Mouse (Mus musculus) liver, embryonic 15.5 days (tissue): ENCODE measurements around the gene Zfand3. TPM values are rescaled to one million over a fixed set of nuclear protein-coding genes. Genes with fewer than 3 reads are reported as not detected.

Source experiments
- ATAC-seq: fragments of 200-750 bp; cut with Nextera tagmentation; 2 replicates; pipeline ENCODE4 v1.8.0; 2017; ENCODE audit warnings: moderate number of reproducible peaks, mild to moderate bottlenecking, moderate library complexity; ENCODE audit not compliant: insufficient read depth
- H3K27ac ChIP-seq: fragments of 300-500 bp; sonication (generic); replicated peaks from 2 replicates; pipeline ENCODE4 v1.5.1; 2015; ENCODE audit warnings: mild to moderate bottlenecking, inconsistent platforms
- H3K27me3 ChIP-seq: fragments of 300-500 bp; sonication (generic); 2 replicates; pipeline ENCODE4 v1.6.1; 2015; ENCODE audit warnings: mild to moderate bottlenecking, inconsistent platforms
- H3K36me3 ChIP-seq: fragments of 300-500 bp; sonication (generic); replicated peaks from 2 replicates; pipeline ENCODE4 v1.6.1; 2015; ENCODE audit warnings: moderate library complexity, mild to moderate bottlenecking, inconsistent platforms
- H3K4me1 ChIP-seq: fragments of 300-500 bp; sonication (generic); replicated peaks from 2 replicates; pipeline ENCODE4 v1.6.1; 2015; ENCODE audit warnings: inconsistent platforms
- H3K4me2 ChIP-seq: fragments of 300-500 bp; sonication (generic); 2 replicates; pipeline ENCODE4 v1.6.1; 2015; ENCODE audit warnings: moderate library complexity, mild to moderate bottlenecking, inconsistent platforms
- H3K4me3 ChIP-seq: fragments of 300-500 bp; sonication (generic); replicated peaks from 2 replicates; pipeline ENCODE4 v1.5.1; 2015; ENCODE audit warnings: mild to moderate bottlenecking, inconsistent platforms
- H3K9ac ChIP-seq: fragments of 300-500 bp; sonication (generic); 2 replicates; pipeline ENCODE4 v1.6.1; 2015; ENCODE audit warnings: moderate library complexity, mild to moderate bottlenecking, inconsistent platforms
- H3K9me3 ChIP-seq: fragments of 300-500 bp; sonication (generic); replicated peaks from 2 replicates; pipeline ENCODE4 v1.6.1; 2016; ENCODE audit warnings: inconsistent platforms
- WGBS: fragments of 180-500 bp; shearing (Covaris S2); methylation state at CpG from one replicate; pipeline ENCODE4 v1.1.7; 2015; ENCODE audit warnings: mixed read lengths; ENCODE audit not compliant: insufficient replicate concordance; 5-methylcytosine and 5-hydroxymethylcytosine counted together
- polyA plus RNA-seq: library from polyadenylated mRNA; unstranded; fragments of >200 nt; fragmentation: Nextera tagmentation; extraction: Ambion mirVana; gene quantifications from 2 replicates; pipeline ENCODE4 v1.2.1, GENCODE M21; 2015

Gene Zfand3
- polyA plus RNA-seq, 1 experiment from 2014 or later, result 15.4 TPM

- no peak overlapping the region for H3K9ac ChIP-seq
- no peaks in the 10 kb centered on the region for H3K36me3 ChIP-seq
- no peaks in the 10 kb centered on the region for H3K27me3 ChIP-seq
- H3K9me3 ChIP-seq, result no peaks in the 10 kb centered on the region
- no peak overlapping the region for H3K4me2 ChIP-seq
- ATAC-seq, result no peak
- H3K4me1 ChIP-seq, result peaks cover 5% of the 10 kb centered on the region; the same call in 1 of the 2 replicates
- no peak overlapping the region for H3K4me3 ChIP-seq
- H3K27ac ChIP-seq, result no peak overlapping the region
- WGBS, result 53% methylated on average over 8 of the region's 8 CpGs
Measured at GRCm38 (mm10) chr17:29981568-29981967, 23.0 kb upstream of the Zfand3 start.

- Histone ChIP-seq H3K4me3 (no peak overlapping the region), H3K36me3 (no peaks in the 10 kb centered on the region), H3K27me3 (peaks cover 2% of the 10 kb centered on the region; the same call in 1 of the 2 replicates), H3K4me1 (peaks cover 5% of the 10 kb centered on the region; the same call in 1 of the 2 replicates), H3K9me3 (no peaks in the 10 kb centered on the region), H3K4me2 (no peak overlapping the region), H3K9ac (no peak overlapping the region), H3K27ac (no peak overlapping the region)
- no peak for ATAC-seq
- 61% methylated on average over 5 of the region's 5 CpGs for WGBS
Measured at GRCm38 (mm10) chr17:29983190-29983589, 21.3 kb upstream of the Zfand3 start.

GRCm38 (mm10) chr17:29984931-29985330, 19.6 kb upstream of the Zfand3 start:
- no peak overlapping the region for H3K4me2 ChIP-seq
- H3K9me3 ChIP-seq, result no peaks in the 10 kb centered on the region
- ATAC-seq, result no peak
- 68% methylated on average over 7 of the region's 7 CpGs for WGBS
- H3K27ac ChIP-seq, result no peak overlapping the region
- H3K27me3 ChIP-seq, result peaks cover 5% of the 10 kb centered on the region; the same call in 1 of the 2 replicates
- H3K9ac ChIP-seq, result no peak overlapping the region
- no peak overlapping the region for H3K4me3 ChIP-seq
- H3K4me1 ChIP-seq, result peaks cover 5% of the 10 kb centered on the region; the same call in 1 of the 2 replicates
- H3K36me3 ChIP-seq, result no peaks in the 10 kb centered on the region

GRCm38 (mm10) chr17:29985534-29985933, 19.0 kb upstream of the Zfand3 start:
- H3K27me3 ChIP-seq, result peaks cover 5% of the 10 kb centered on the region; the same call in 1 of the 2 replicates
- WGBS, result 39% methylated on average over 3 of the region's 3 CpGs
- no peak overlapping the region for H3K4me2 ChIP-seq
- H3K36me3 ChIP-seq, result no peaks in the 10 kb centered on the region
- no peak overlapping the region for H3K9ac ChIP-seq
- ATAC-seq, result no peak
- peaks cover 3% of the 10 kb centered on the region; the same call in 1 of the 2 replicates for H3K4me1 ChIP-seq
- no peaks in the 10 kb centered on the region for H3K9me3 ChIP-seq
- no peak overlapping the region for H3K4me3 ChIP-seq
- H3K27ac ChIP-seq, result no peak overlapping the region

- Histone ChIP-seq H3K36me3 (no peaks in the 10 kb centered on the region), H3K4me1 (peaks cover 3% of the 10 kb centered on the region; the same call in 1 of the 2 replicates), H3K27me3 (peaks cover 5% of the 10 kb centered on the region; the same call in 1 of the 2 replicates), H3K27ac (no peak overlapping the region), H3K9me3 (no peaks in the 10 kb centered on the region), H3K4me3 (no peak overlapping the region), H3K9ac (no peak overlapping the region), H3K4me2 (no peak overlapping the region)
- no peak for ATAC-seq
- WGBS, result 27% methylated on average over 5 of the region's 5 CpGs
Measured at GRCm38 (mm10) chr17:29988141-29988540, 16.4 kb upstream of the Zfand3 start.

GRCm38 (mm10) chr17:29989653-29990052, 14.9 kb upstream of the Zfand3 start:
- no peaks in the 10 kb centered on the region for H3K9me3 ChIP-seq
- 66% methylated on average over 5 of the region's 5 CpGs for WGBS
- no peak overlapping the region for H3K27ac ChIP-seq

GRCm38 (mm10) chr17:29990136-29990535, 14.4 kb upstream of the Zfand3 start:
- Histone ChIP-seq H3K4me1 (peaks cover 3% of the 10 kb centered on the region; the same call in 1 of the 2 replicates), H3K9me3 (no peaks in the 10 kb centered on the region), H3K4me3 (no peak overlapping the region), H3K27me3 (peaks cover 5% of the 10 kb centered on the region; the same call in 1 of the 2 replicates), H3K27ac (no peak overlapping the region), H3K4me2 (no peak overlapping the region), H3K9ac (no peak overlapping the region), H3K36me3 (no peaks in the 10 kb centered on the region)
- no peak for ATAC-seq
- WGBS, result 72% methylated on average over 3 of the region's 3 CpGs

More at GRCm38 (mm10) chr17:29989653-29990052, 14.9 kb upstream of the Zfand3 start:
- Histone ChIP-seq H3K36me3 (no peaks in the 10 kb centered on the region), H3K27me3 (peaks cover 5% of the 10 kb centered on the region; the same call in 1 of the 2 replicates), H3K4me3 (no peak overlapping the region), H3K4me2 (no peak overlapping the region), H3K4me1 (peaks cover 3% of the 10 kb centered on the region; the same call in 1 of the 2 replicates), H3K9ac (no peak overlapping the region)
- ATAC-seq, result no peak

- no peak overlapping the region for H3K27ac ChIP-seq
- H3K9ac ChIP-seq, result no peak overlapping the region
- no peak overlapping the region for H3K4me3 ChIP-seq
- H3K36me3 ChIP-seq, result no peaks in the 10 kb centered on the region
- peaks cover 3% of the 10 kb centered on the region; the same call in 1 of the 2 replicates for H3K4me1 ChIP-seq
- H3K4me2 ChIP-seq, result no peak overlapping the region
- H3K27me3 ChIP-seq, result peaks cover 5% of the 10 kb centered on the region; the same call in 1 of the 2 replicates
- WGBS, result 52% methylated on average over 2 of the region's 2 CpGs
- no peak for ATAC-seq
- H3K9me3 ChIP-seq, result no peaks in the 10 kb centered on the region
Measured at GRCm38 (mm10) chr17:29990845-29991244, 13.7 kb upstream of the Zfand3 start.

GRCm38 (mm10) chr17:29993488-29993887, 11.0 kb upstream of the Zfand3 start:
- ATAC-seq, result no peak
- no peak overlapping the region for H3K4me2 ChIP-seq
- H3K9me3 ChIP-seq, result no peaks in the 10 kb centered on the region
- no peak overlapping the region for H3K4me3 ChIP-seq
- H3K27me3 ChIP-seq, result 0 out of 2 replicates have a peak, but pooled peaks cover under 1% of the 10 kb centered on the region
- peaks cover 3% of the 10 kb centered on the region; the same call in 1 of the 2 replicates for H3K4me1 ChIP-seq
- no peak overlapping the region for H3K27ac ChIP-seq
- 80% methylated on average over 8 of the region's 8 CpGs for WGBS
- no peaks in the 10 kb centered on the region for H3K36me3 ChIP-seq
- no peak overlapping the region for H3K9ac ChIP-seq

GRCm38 (mm10) chr17:29994011-29994410, 10.5 kb upstream of the Zfand3 start:
- WGBS, result 72% methylated on average over 3 of the region's 3 CpGs
- H3K36me3 ChIP-seq, result no peaks in the 10 kb centered on the region
- no peak overlapping the region for H3K4me2 ChIP-seq
- H3K4me1 ChIP-seq, result peaks cover 3% of the 10 kb centered on the region; the same call in 1 of the 2 replicates
- no peak overlapping the region for H3K27ac ChIP-seq
- H3K9me3 ChIP-seq, result no peaks in the 10 kb centered on the region
- no peak overlapping the region for H3K9ac ChIP-seq
- no peaks in the 10 kb centered on the region for H3K27me3 ChIP-seq
- ATAC-seq, result no peak
- H3K4me3 ChIP-seq, result no peak overlapping the region

GRCm38 (mm10) chr17:29994459-29994858, 10.1 kb upstream of the Zfand3 start:
- Histone ChIP-seq H3K27me3 (no peaks in the 10 kb centered on the region), H3K4me3 (no peak overlapping the region), H3K9ac (no peak overlapping the region), H3K4me2 (no peak overlapping the region), H3K27ac (no peak overlapping the region), H3K4me1 (no peaks in the 10 kb centered on the region; the same call in 1 of the 2 replicates), H3K36me3 (no peaks in the 10 kb centered on the region), H3K9me3 (no peaks in the 10 kb centered on the region)
- ATAC-seq, result no peak
- WGBS, result 58% methylated on average over 4 of the region's 4 CpGs

GRCm38 (mm10) chr17:29995986-29996385, 8.5 kb upstream of the Zfand3 start:
- Histone ChIP-seq H3K36me3 (no peaks in the 10 kb centered on the region), H3K9me3 (no peaks in the 10 kb centered on the region), H3K9ac (no peak overlapping the region), H3K4me1 (no peaks in the 10 kb centered on the region), H3K27me3 (no peaks in the 10 kb centered on the region), H3K4me2 (no peak overlapping the region), H3K27ac (no peak overlapping the region), H3K4me3 (no peak overlapping the region)
- no peak for ATAC-seq
- 72% methylated on average over 5 of the region's 5 CpGs for WGBS
